Mouse (Mus musculus) heart, adult 2 months (tissue): Measurements from ENCODE around the gene 1700001L19Rik. TPM values are rescaled to one million over a fixed set of nuclear protein-coding genes. Genes with fewer than 3 reads are reported as not detected.

ENCODE experiments used
- DNase-seq, 2 experiments: peaks; one replicate each; pipeline ENCODE4 v3.0.0; 2021
- H3K27ac ChIP-seq: fragments of 200-600 bp; 2 replicates; pipeline ENCODE4 v1.8.1; 2022
- H3K27me3 ChIP-seq: fragments of 200-500 bp; 2 replicates; pipeline ENCODE4 v1.6.1; 2012; ENCODE audit warnings: mild to moderate bottlenecking, low read length, inconsistent platforms, mixed read lengths; ENCODE audit not compliant: control insufficient read depth, insufficient read depth
- H3K36me3 ChIP-seq: fragments of 200-500 bp; 2 replicates; pipeline ENCODE4 v1.6.1; 2012; ENCODE audit warnings: low read length, inconsistent platforms; ENCODE audit not compliant: control insufficient read depth, insufficient read depth
- H3K4me1 ChIP-seq: fragments of 200-500 bp; 2 replicates; pipeline ENCODE4 v1.6.1; 2011; ENCODE audit warnings: low read length; ENCODE audit not compliant: control insufficient read depth, insufficient read depth
- H3K4me3 ChIP-seq: fragments of 200-600 bp; 2 replicates; pipeline ENCODE4 v1.8.1; 2022
- H3K79me2 ChIP-seq: fragments of 200-500 bp; replicated peaks from 2 replicates; pipeline ENCODE4 v1.6.1; 2012; ENCODE audit warnings: mild to moderate bottlenecking, inconsistent platforms, low read length, moderate library complexity, mixed read lengths; ENCODE audit not compliant: control insufficient read depth, insufficient read depth
- H3K9ac ChIP-seq: fragments of 200-500 bp; 2 replicates; pipeline ENCODE4 v1.6.1; 2012; ENCODE audit warnings: low read depth, mild to moderate bottlenecking, control low read depth, inconsistent platforms, low read length, mixed read lengths
- CTCF ChIP-seq: fragments of 200-600 bp; IDR thresholded peaks from 2 replicates; pipeline ENCODE4 v1.8.1; 2022; ENCODE audit warnings: antibody characterized with exemption, mild to moderate bottlenecking, moderate library complexity
- EP300 ChIP-seq: fragments of 200-500 bp; IDR thresholded peaks from 2 replicates; pipeline ENCODE4 v1.6.1; 2011; ENCODE audit warnings: low read depth, low read length, control low read depth; ENCODE audit not compliant: insufficient read depth
- POLR2A ChIP-seq: fragments of 200-500 bp; IDR thresholded peaks from 2 replicates; pipeline ENCODE4 v1.6.1; 2011; ENCODE audit warnings: mild to moderate bottlenecking, low read depth, low read length, control low read depth; ENCODE audit not compliant: insufficient read depth
- WGBS: fragments of 180-500 bp; shearing (Covaris S2); methylation state at CpG from one replicate; pipeline ENCODE4 v1.1.7; 2018; 5-methylcytosine and 5-hydroxymethylcytosine counted together
- intact Hi-C: fragments of 180-260 bp; cut with DNase I; formaldehyde crosslinking; loops from one replicate; pipeline ENCODE4 v1.15.1; 2025
- polyA plus RNA-seq: library from polyadenylated mRNA; depleted of rRNA; stranded (reverse); fragments of >200 nt; gene quantifications from 2 replicates; pipeline ENCODE4 v1.2.3, GENCODE M21; 2012; rRNA removed
- total RNA-seq, 2 experiments: library from RNA; stranded (reverse); gene quantifications; 2 replicates each; pipeline ENCODE4 v1.2.3; 2021

Gene 1700001L19Rik
- total and polyA plus RNA-seq, 3 experiments, result 0.10 TPM; not detected in 2

DNA sequence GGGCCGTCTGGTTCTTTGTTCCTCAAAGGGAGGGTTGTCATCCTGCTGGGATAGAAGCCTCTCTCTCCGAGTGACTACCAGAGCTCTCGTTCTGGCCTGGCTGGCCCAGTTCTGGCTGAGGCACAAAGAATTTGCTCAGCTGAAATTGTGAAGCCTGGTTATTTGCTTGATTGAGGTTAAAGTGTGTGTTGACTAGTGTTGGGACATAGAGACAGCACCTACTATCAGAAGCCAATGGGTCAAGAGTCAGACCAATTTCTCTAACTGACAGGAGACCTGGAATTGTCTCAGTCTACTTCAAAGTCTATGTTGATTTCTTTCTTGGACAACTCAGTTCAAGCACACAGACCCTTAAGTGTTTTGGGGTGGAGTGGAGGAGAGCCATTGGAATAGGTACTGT lies 29.8 kb downstream of the 1700001L19Rik start:
- Histone ChIP-seq H3K79me2 (no peaks in the 10 kb centered on the region), H3K36me3 (no peaks in the 10 kb centered on the region), H3K4me3 (no peak overlapping the region), H3K9ac (no peak overlapping the region), H3K4me1 (no peaks in the 10 kb centered on the region), H3K27me3 (no peaks in the 10 kb centered on the region), H3K27ac (no peak overlapping the region)
- intact Hi-C loops, result no loop called here
- TF ChIP-seq POLR2A (no peak), CTCF (no peak), EP300 (no peak)
- no peak for DNase-seq
- WGBS, result 55% methylated on average over 3 of the region's 3 CpGs

DNA sequence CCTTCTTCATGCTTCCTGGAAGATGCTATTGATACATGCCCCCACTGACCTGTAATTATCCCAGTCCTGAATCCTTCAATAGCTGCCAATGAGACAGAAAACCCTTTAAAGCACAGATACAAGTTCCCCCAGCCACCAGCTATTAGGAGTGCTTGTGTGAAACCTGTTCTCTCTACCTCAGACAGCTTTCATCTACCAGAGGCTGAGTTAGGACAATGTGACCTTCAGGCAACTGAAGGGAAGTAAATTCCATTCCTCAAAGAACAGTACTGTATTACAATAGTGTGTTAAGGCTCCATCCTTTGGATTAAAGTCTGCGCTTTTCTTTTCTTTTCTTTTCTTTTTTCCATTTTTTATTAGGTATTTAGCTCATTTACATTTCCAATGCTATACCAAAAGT lies 45.6 kb downstream of the 1700001L19Rik start:
- no peaks in the 10 kb centered on the region for H3K79me2 ChIP-seq
- H3K4me3 ChIP-seq, result no peak overlapping the region
- H3K27ac ChIP-seq, result no peak overlapping the region
- WGBS, result 89% methylated on average over 1 of the region's 1 CpGs
- no peaks in the 10 kb centered on the region for H3K36me3 ChIP-seq
- intact Hi-C loops, result no loop called here
- no peaks in the 10 kb centered on the region for H3K4me1 ChIP-seq
- no peak for DNase-seq
- no peak for TF ChIP-seq EP300
- no peak for TF ChIP-seq POLR2A
- TF ChIP-seq CTCF, result no peak
- H3K9ac ChIP-seq, result no peak overlapping the region
- H3K27me3 ChIP-seq, result no peaks in the 10 kb centered on the region

Other genes with a start within 250 kb of the 1700001L19Rik start
- 10 to 100 TPM; 15.8 to 19.3 TPM for gene Mtrr, start 15.3 kb upstream of the 1700001L19Rik start, total RNA-seq
- gene Mtrr, start 15.3 kb upstream of the 1700001L19Rik start, polyA plus RNA-seq, result 9.2 and 10.5 TPM in 2 replicates
- 10 to 100 TPM; 12.0 to 15.2 TPM for gene Fastkd3, start 15.2 kb upstream of the 1700001L19Rik start, total RNA-seq
- gene Fastkd3, start 15.2 kb upstream of the 1700001L19Rik start, polyA plus RNA-seq, result 13.3 and 15.7 TPM in 2 replicates